Mouse (Mus musculus) forebrain, embryonic 13.5 days (tissue): ENCODE measurements around the gene Glycam1. TPM values are rescaled to one million over a fixed set of nuclear protein-coding genes. Genes with fewer than 3 reads are reported as not detected.

ENCODE experiments used
- ATAC-seq: fragments of 200-750 bp; cut with Nextera tagmentation; 2 replicates; pipeline ENCODE4 v1.8.0; 2017
- H3K27ac ChIP-seq: fragments of 300-500 bp; sonication (generic); 2 replicates; pipeline ENCODE4 v1.5.1; 2015; ENCODE audit warnings: inconsistent platforms, mild to moderate bottlenecking, moderate library complexity
- H3K27me3 ChIP-seq: fragments of 300-500 bp; sonication (generic); 2 replicates; pipeline ENCODE4 v1.6.1; 2015; ENCODE audit warnings: mild to moderate bottlenecking, inconsistent platforms
- H3K36me3 ChIP-seq: fragments of 300-500 bp; sonication (generic); 2 replicates; pipeline ENCODE4 v1.6.1; 2015; ENCODE audit warnings: mild to moderate bottlenecking, inconsistent platforms; ENCODE audit not compliant: poor library complexity, severe bottlenecking
- H3K4me1 ChIP-seq: fragments of 300-500 bp; sonication (generic); 2 replicates; pipeline ENCODE4 v1.6.1; 2015; ENCODE audit warnings: inconsistent platforms
- H3K4me2 ChIP-seq: fragments of 300-500 bp; sonication (generic); 2 replicates; pipeline ENCODE4 v1.6.1; 2015; ENCODE audit warnings: inconsistent platforms, mild to moderate bottlenecking, moderate library complexity
- H3K4me3 ChIP-seq: fragments of 300-500 bp; sonication (generic); 2 replicates; pipeline ENCODE4 v1.5.1; 2015; ENCODE audit warnings: mild to moderate bottlenecking, inconsistent platforms
- H3K9ac ChIP-seq: fragments of 300-500 bp; sonication (generic); 2 replicates; pipeline ENCODE4 v1.6.1; 2015; ENCODE audit warnings: mild to moderate bottlenecking, inconsistent platforms
- H3K9me3 ChIP-seq: fragments of 300-500 bp; sonication (generic); replicated peaks from 2 replicates; pipeline ENCODE4 v1.6.1; 2016; ENCODE audit warnings: inconsistent platforms
- WGBS: fragments of 180-500 bp; shearing (Covaris S2); methylation state at CpG from one replicate; pipeline ENCODE4 v1.1.7; 2015; 5-methylcytosine and 5-hydroxymethylcytosine counted together
- polyA plus RNA-seq: library from polyadenylated mRNA; unstranded; fragments of >200 nt; fragmentation: Nextera tagmentation; extraction: Ambion mirVana; gene quantifications from 2 replicates; pipeline ENCODE4 v1.2.1, GENCODE M21; 2015

Glycam1 gene
- polyA plus RNA-seq, 1 experiment from 2014 or later: not detected

- Histone ChIP-seq H3K4me3 (peak overlapping the region; percentile 81), H3K36me3 (0 out of 2 replicates have a peak, but pooled peaks cover under 1% of the 10 kb centered on the region), H3K4me2 (peak overlapping the region; percentile 91), H3K9me3 (no peaks in the 10 kb centered on the region), H3K27ac (peak overlapping the region; percentile 35), H3K27me3 (no peaks in the 10 kb centered on the region), H3K9ac (peak overlapping the region; percentile 81), H3K4me1 (peaks cover 36% of the 10 kb centered on the region)
- under 1% methylated on average over 35 of the region's 37 CpGs for WGBS
- ATAC-seq: peak; percentile 70
Observed at GRCm38 (mm10) chr15:103537011-103537821, 27.7 kb downstream of the Glycam1 start.

- Histone ChIP-seq H3K27ac (peak overlapping the region; percentile 35; the same call in 1 of the 2 replicates), H3K36me3 (peaks cover 6% of the 10 kb centered on the region; the same call in 1 of the 2 replicates), H3K9ac (peak overlapping the region; percentile 81), H3K4me2 (peak overlapping the region; percentile 91), H3K27me3 (no peaks in the 10 kb centered on the region), H3K4me1 (peaks cover 36% of the 10 kb centered on the region), H3K9me3 (no peaks in the 10 kb centered on the region), H3K4me3 (peak overlapping the region; percentile 81)
- no peak for ATAC-seq
- WGBS: 25% methylated on average over 2 of the region's 2 CpGs
Observed at GRCm38 (mm10) chr15:103536456-103536855, 28.4 kb downstream of the Glycam1 start.

- 72% methylated on average over 1 of the region's 1 CpGs for WGBS
- H3K9ac ChIP-seq: 0 out of 2 replicates have a peak overlapping the region, but pooled peaks have one; percentile 18
- H3K4me2 ChIP-seq: no peak overlapping the region
- no peak overlapping the region for H3K27ac ChIP-seq
- peaks cover 36% of the 10 kb centered on the region for H3K4me1 ChIP-seq
- ATAC-seq: no peak
- no peak overlapping the region for H3K4me3 ChIP-seq
- peaks cover 6% of the 10 kb centered on the region; the same call in 1 of the 2 replicates for H3K36me3 ChIP-seq
- H3K9me3 ChIP-seq: no peaks in the 10 kb centered on the region
- no peaks in the 10 kb centered on the region for H3K27me3 ChIP-seq
Observed at GRCm38 (mm10) chr15:103535786-103536185, 29.1 kb downstream of the Glycam1 start.

GRCm38 (mm10) chr15:103535030-103535429 is 29.9 kb downstream of the Glycam1 start:
- WGBS: 70% methylated on average over 2 of the region's 2 CpGs
- H3K9me3 ChIP-seq: no peaks in the 10 kb centered on the region
- H3K27me3 ChIP-seq: no peaks in the 10 kb centered on the region
- H3K4me3 ChIP-seq: no peak overlapping the region
- no peak overlapping the region for H3K4me2 ChIP-seq
- H3K27ac ChIP-seq: no peak overlapping the region
- no peak overlapping the region for H3K9ac ChIP-seq
- ATAC-seq: no peak
- H3K4me1 ChIP-seq: peaks cover 36% of the 10 kb centered on the region
- H3K36me3 ChIP-seq: peaks cover 6% of the 10 kb centered on the region; the same call in 1 of the 2 replicates

GRCm38 (mm10) chr15:103534054-103534620 is 30.7 kb downstream of the Glycam1 start:
- H3K27me3 ChIP-seq: no peaks in the 10 kb centered on the region
- H3K9ac ChIP-seq: no peak overlapping the region
- no peak overlapping the region for H3K27ac ChIP-seq
- H3K4me2 ChIP-seq: no peak overlapping the region
- H3K4me3 ChIP-seq: no peak overlapping the region
- ATAC-seq: no peak
- peaks cover 13% of the 10 kb centered on the region for H3K36me3 ChIP-seq
- WGBS: 93% methylated on average over 7 of the region's 7 CpGs
- no peaks in the 10 kb centered on the region for H3K9me3 ChIP-seq
- peaks cover 41% of the 10 kb centered on the region for H3K4me1 ChIP-seq

GRCm38 (mm10) chr15:103530372-103530771 is 34.5 kb downstream of the Glycam1 start:
- Histone ChIP-seq H3K9ac (no peak overlapping the region), H3K4me3 (no peak overlapping the region), H3K4me1 (peaks cover 13% of the 10 kb centered on the region), H3K36me3 (peaks cover 50% of the 10 kb centered on the region), H3K9me3 (no peaks in the 10 kb centered on the region), H3K27me3 (no peaks in the 10 kb centered on the region), H3K27ac (peak overlapping the region; percentile 62; the same call in 1 of the 2 replicates), H3K4me2 (no peak overlapping the region)
- ATAC-seq: peak; percentile 89
- WGBS: 3% methylated on average over 5 of the region's 5 CpGs

- 38% methylated on average over 3 of the region's 3 CpGs for WGBS
- H3K9ac ChIP-seq: no peak overlapping the region
- peaks cover 64% of the 10 kb centered on the region for H3K36me3 ChIP-seq
- H3K4me1 ChIP-seq: peaks cover 42% of the 10 kb centered on the region
- H3K4me2 ChIP-seq: no peak overlapping the region; the same call in 1 of the 2 replicates
- no peak for ATAC-seq
- H3K27ac ChIP-seq: peak overlapping the region; percentile 51; the same call in 1 of the 2 replicates
- H3K27me3 ChIP-seq: no peaks in the 10 kb centered on the region
- no peak overlapping the region for H3K4me3 ChIP-seq
- no peaks in the 10 kb centered on the region for H3K9me3 ChIP-seq
Observed at GRCm38 (mm10) chr15:103523156-103523555, 41.7 kb downstream of the Glycam1 start.

- ATAC-seq: no peak
- Histone ChIP-seq H3K4me3 (no peak overlapping the region), H3K27me3 (no peaks in the 10 kb centered on the region), H3K4me2 (no peak overlapping the region), H3K9me3 (no peaks in the 10 kb centered on the region), H3K9ac (no peak overlapping the region), H3K4me1 (peaks cover 47% of the 10 kb centered on the region), H3K27ac (peak overlapping the region; percentile 51), H3K36me3 (peaks cover 58% of the 10 kb centered on the region)
- WGBS: 79% methylated on average over 3 of the region's 3 CpGs
Observed at GRCm38 (mm10) chr15:103522458-103523099, 42.3 kb downstream of the Glycam1 start.

- no peaks in the 10 kb centered on the region for H3K9me3 ChIP-seq
- 4% methylated on average over 4 of the region's 4 CpGs for WGBS
- peak overlapping the region; percentile 47; the same call in 1 of the 2 replicates for H3K9ac ChIP-seq
- H3K4me3 ChIP-seq: no peak overlapping the region
- peak; percentile 29 for ATAC-seq
- H3K27ac ChIP-seq: peak overlapping the region; percentile 96
- H3K4me1 ChIP-seq: peaks cover 76% of the 10 kb centered on the region
- no peaks in the 10 kb centered on the region for H3K27me3 ChIP-seq
- peaks cover 30% of the 10 kb centered on the region for H3K36me3 ChIP-seq
- peak overlapping the region; percentile 43 for H3K4me2 ChIP-seq
Observed at GRCm38 (mm10) chr15:103519386-103520378, 45.2 kb downstream of the Glycam1 start.

GRCm38 (mm10) chr15:103518600-103519385 is 46.1 kb downstream of the Glycam1 start:
- whole genome bisulfite sequencing: 0% methylated on average over 5 of the region's 5 CpGs
- peaks cover 80% of the 10 kb centered on the region for H3K4me1 ChIP-seq
- H3K4me3 ChIP-seq: no peak overlapping the region
- H3K9ac ChIP-seq: no peak overlapping the region
- H3K27ac ChIP-seq: peak overlapping the region; percentile 96
- ATAC-seq: peak; percentile 83
- H3K9me3 ChIP-seq: no peaks in the 10 kb centered on the region
- no peaks in the 10 kb centered on the region for H3K27me3 ChIP-seq
- peak overlapping the region; percentile 43 for H3K4me2 ChIP-seq
- H3K36me3 ChIP-seq: peaks cover 21% of the 10 kb centered on the region
